ENCODE assay signal across 23 mouse cellular contexts in genomic region chr2:73335949-73336348, GRCm38 (mm10). TPM values are rescaled to one million over a fixed set of nuclear protein-coding genes. Genes with fewer than 3 reads are reported as not detected.
A peak's percentile ranks its signal among the peaks of the same experiment; 100 is the strongest.
DNase-seq lines count a peak whose midpoint lies in the region; ATAC-seq and TF ChIP-seq lines count a peak whose summit lies in the region.
"Had no signal": no experiment of that assay in that cellular context is flagged by ENCODE, and none has a peak within 500 bp of the region (broad histone marks: within the 10 kb centered on the region; RNA-seq: fewer than 3 reads in every experiment).

No protein-coding gene starts in this region.

- no peaks in the 10 kb centered on the region for H3K36me3 ChIP-seq in kidney, postnatal 0 days (ENCODE audit: insufficient read depth, low read length)
- H3K36me3 ChIP-seq in kidney, embryonic 15.5 days, result no peaks in the 10 kb centered on the region
- no peaks in the 10 kb centered on the region for H3K36me3 ChIP-seq in lung, postnatal 0 days (ENCODE audit: insufficient read depth, low read length)

- 84% methylated on average over 3 of the region's 3 CpGs for WGBS in kidney, postnatal 0 days
- 82% methylated on average over 3 of the region's 3 CpGs for WGBS in kidney, embryonic 15.5 days
- WGBS in lung, postnatal 0 days, result 61% methylated on average over 3 of the region's 3 CpGs

- peak; percentile 10 for DNase-seq in kidney, postnatal 0 days (ENCODE audit: low spot score)
- peak; percentile 67 for DNase-seq in lung, postnatal 0 days (ENCODE audit: low spot score)
- no peak for DNase-seq in lung, postnatal 14 days
- peak; percentile 42 for DNase-seq in lung, postnatal 25 days (ENCODE audit: low spot score)
- no peak for DNase-seq in lung, postnatal 4 days
- DNase-seq in adipocyte (ENCODE audit: low spot score), result peak; percentile 62
- no peak for DNase-seq in layer of hippocampus, postnatal 25 days (ENCODE audit: extremely low spot score in 1 of 2, low spot score in 1 of 2)
- DNase-seq: adrenal gland, adult 2 months; adrenal gland, adult 8-10 months; adrenal gland, postnatal 10 days; adrenal gland, postnatal 14 days; adrenal gland, postnatal 25 days; adrenal gland, postnatal 36 days; B cell, adult 2 months; cerebellum, adult 11 months; cerebellum, adult 11-12 months; cerebellum, adult 18-20 months had no signal

- H3K9me3 ChIP-seq in kidney, postnatal 0 days (replicated peaks; ENCODE audit: low read length), result no peaks in the 10 kb centered on the region
- no peaks in the 10 kb centered on the region for H3K9me3 ChIP-seq in kidney, embryonic 15.5 days (replicated peaks)
- no peaks in the 10 kb centered on the region for H3K9me3 ChIP-seq in lung, postnatal 0 days (ENCODE audit: low read length)
- H3K9me3 ChIP-seq: G1E had no signal

- no peak overlapping the region for H3K9ac ChIP-seq in kidney, postnatal 0 days (ENCODE audit: low read depth, low read length)
- no peak overlapping the region for H3K9ac ChIP-seq in kidney, embryonic 15.5 days
- no peak overlapping the region for H3K9ac ChIP-seq in lung, postnatal 0 days (replicated peaks; ENCODE audit: low read depth)

- no peaks in the 10 kb centered on the region for H3K27me3 ChIP-seq in kidney, postnatal 0 days (ENCODE audit: insufficient read depth, low read length)
- H3K27me3 ChIP-seq in kidney, embryonic 15.5 days, result no peaks in the 10 kb centered on the region
- H3K27me3 ChIP-seq in lung, postnatal 0 days (replicated peaks; ENCODE audit: insufficient read depth, low read length), result no peaks in the 10 kb centered on the region
- H3K27me3 ChIP-seq: CH12.LX, Patski had no signal

- no peak for TF ChIP-seq CTCF in kidney, postnatal 0 days (IDR thresholded peaks at IDR 0.05; ENCODE audit: low read depth)
- no peak for TF ChIP-seq CTCF in lung, postnatal 0 days (IDR thresholded peaks at IDR 0.05)

- no peaks in the 10 kb centered on the region for H3K4me1 ChIP-seq in kidney, postnatal 0 days (replicated peaks; ENCODE audit: insufficient read depth, low read length)
- H3K4me1 ChIP-seq in kidney, embryonic 15.5 days, result no peaks in the 10 kb centered on the region
- no peaks in the 10 kb centered on the region for H3K4me1 ChIP-seq in lung, postnatal 0 days (ENCODE audit: insufficient read depth, low read depth, low read length)

- TF ChIP-seq EP300 in lung, postnatal 0 days (IDR thresholded peaks at IDR 0.05), result peak; percentile 56; the same call in 1 of the 2 replicates

- no peak for ATAC-seq in kidney, postnatal 0 days (replicated peaks; ENCODE audit: low FRiP score, low read depth)
- ATAC-seq in kidney, embryonic 15.5 days (replicated peaks; ENCODE audit: low FRiP score), result no peak
- ATAC-seq in lung, postnatal 0 days, result peak; percentile 86
- ATAC-seq: activated CD4-positive, CD25-positive, alpha-beta regulatory T cell, adult 4 months; CD4-positive, CD25-positive, alpha-beta regulatory T cell, adult 4 months; Patski had no signal

- no peak overlapping the region for H3K4me3 ChIP-seq in kidney, postnatal 0 days (replicated peaks; ENCODE audit: low read depth, low read length)
- no peak overlapping the region for H3K4me3 ChIP-seq in kidney, embryonic 15.5 days (replicated peaks)
- H3K4me3 ChIP-seq in lung, postnatal 0 days (ENCODE audit: low read depth, low read length), result no peak overlapping the region

- no peak overlapping the region for H3K27ac ChIP-seq in kidney, postnatal 0 days
- H3K27ac ChIP-seq in kidney, embryonic 15.5 days, result no peak overlapping the region
- peak overlapping the region; percentile 1; the same call in 1 of the 2 replicates for H3K27ac ChIP-seq in lung, postnatal 0 days (ENCODE audit: low read length)

- no peak overlapping the region for H3K4me2 ChIP-seq in kidney, postnatal 0 days (ENCODE audit: low read length)
- H3K4me2 ChIP-seq in kidney, embryonic 15.5 days, result no peak overlapping the region
- H3K4me2 ChIP-seq in lung, postnatal 0 days (replicated peaks; ENCODE audit: low read depth, low read length), result no peak overlapping the region

RNA-seq across cellular contexts. Expression of gene Cir1, which starts 23.4 kb away (rescaled TPM):
- polyA plus RNA-seq in kidney, postnatal 0 days (2015; fragmentation: Nextera tagmentation; extraction: Ambion mirVana), result 28.5 and 33.8 TPM in 2 replicates
- polyA plus RNA-seq in kidney, embryonic 15.5 days (2015; fragmentation: Nextera tagmentation; extraction: Ambion mirVana), result 24.5 and 25.8 TPM in 2 replicates
- 38.9 and 39.3 TPM in 2 replicates for polyA plus RNA-seq in lung, postnatal 0 days (2015; fragmentation: Nextera tagmentation; extraction: Ambion mirVana)
- 10 to 100 TPM; 27.0 to 29.3 TPM for total RNA-seq in layer of hippocampus, postnatal 25 days (2021)

RNA-seq across cellular contexts. Expression of gene Scrn3, which starts 23.5 kb away (rescaled TPM):
- 15.9 TPM in 2 replicates for polyA plus RNA-seq in kidney, postnatal 0 days (2015; fragmentation: Nextera tagmentation; extraction: Ambion mirVana)
- 18.5 TPM in 2 replicates for polyA plus RNA-seq in kidney, embryonic 15.5 days (2015; fragmentation: Nextera tagmentation; extraction: Ambion mirVana)
- polyA plus RNA-seq in lung, postnatal 0 days (2015; fragmentation: Nextera tagmentation; extraction: Ambion mirVana), result 10.9 and 12.8 TPM in 2 replicates
- 10 to 100 TPM; 17.3 to 27.5 TPM for total RNA-seq in layer of hippocampus, postnatal 25 days (2021)

RNA-seq across cellular contexts. Expression of gene Gpr155, which starts 50.4 kb away (rescaled TPM):
- 9.4 and 9.8 TPM in 2 replicates for polyA plus RNA-seq in kidney, postnatal 0 days (2015; fragmentation: Nextera tagmentation; extraction: Ambion mirVana)
- polyA plus RNA-seq in kidney, embryonic 15.5 days (2015; fragmentation: Nextera tagmentation; extraction: Ambion mirVana), result 6.2 and 6.7 TPM in 2 replicates
- 6.3 and 8.1 TPM in 2 replicates for polyA plus RNA-seq in lung, postnatal 0 days (2015; fragmentation: Nextera tagmentation; extraction: Ambion mirVana)
- total RNA-seq in layer of hippocampus, postnatal 25 days (2021), result 10 to 100 TPM; 54.9 to 62.0 TPM

Comparison
In these comparisons a context has a peak if more than half of its experiments do, and no peak if none do; other contexts are left out.
1. DNase-seq: peak in kidney, postnatal 0 days (single experiment), lung, postnatal 0 days (single experiment), lung, postnatal 25 days (single experiment) and adipocyte (single experiment); none in lung, postnatal 14 days (single experiment), lung, postnatal 4 days (0 of 2) and layer of hippocampus, postnatal 25 days (0 of 2).